Mouse (Mus musculus): ENCODE measurements at regions not wholly inside any gene's neighbourhood (a gene's known extent, or its start where the extent isn't known, plus 50 kb on each side); places are given as distances from the start of the nearest gene placed in this dataset.

GRCm38 (mm10) chr19:23068600-23068999 lies 72.4 kb upstream of the Klf9 start:
- TF ChIP-seq CTCF (IDR thresholded peaks at IDR 0.05), result no peak
- TF ChIP-seq EP300 (IDR thresholded peaks at IDR 0.05), result no peak
